Mouse (Mus musculus) heart, embryonic 13.5 days (tissue): ENCODE measurements around the gene Supt4a. TPM values are rescaled to one million over a fixed set of nuclear protein-coding genes. Genes with fewer than 3 reads are reported as not detected.

ENCODE experiments used
- ATAC-seq: fragments of 200-750 bp; cut with Nextera tagmentation; 2 replicates; pipeline ENCODE4 v1.8.0; 2017; ENCODE audit warnings: moderate TSS enrichment; ENCODE audit not compliant: insufficient number of reproducible peaks, low FRiP score, low TSS enrichment; ENCODE audit errors: extremely low read depth
- H3K27ac ChIP-seq: fragments of 300-500 bp; sonication (generic); replicated peaks from 2 replicates; pipeline ENCODE4 v1.5.1; 2015; ENCODE audit warnings: moderate library complexity, mild to moderate bottlenecking, inconsistent platforms
- H3K27me3 ChIP-seq: fragments of 300-500 bp; sonication (generic); replicated peaks from 2 replicates; pipeline ENCODE4 v1.6.1; 2015; ENCODE audit warnings: mild to moderate bottlenecking, inconsistent platforms
- H3K36me3 ChIP-seq: fragments of 300-500 bp; sonication (generic); 2 replicates; pipeline ENCODE4 v1.6.1; 2015; ENCODE audit warnings: mild to moderate bottlenecking, inconsistent platforms
- H3K4me1 ChIP-seq: fragments of 300-500 bp; sonication (generic); 2 replicates; pipeline ENCODE4 v1.6.1; 2015; ENCODE audit warnings: inconsistent platforms
- H3K4me2 ChIP-seq: fragments of 300-500 bp; sonication (generic); 2 replicates; pipeline ENCODE4 v1.6.1; 2015; ENCODE audit warnings: inconsistent platforms, mild to moderate bottlenecking, moderate library complexity
- H3K4me3 ChIP-seq: fragments of 300-500 bp; sonication (generic); 2 replicates; pipeline ENCODE4 v1.5.1; 2015; ENCODE audit warnings: moderate library complexity, mild to moderate bottlenecking, inconsistent platforms
- H3K9ac ChIP-seq: fragments of 300-500 bp; sonication (generic); 2 replicates; pipeline ENCODE4 v1.6.1; 2015; ENCODE audit warnings: inconsistent platforms, mild to moderate bottlenecking, moderate library complexity
- H3K9me3 ChIP-seq: fragments of 300-500 bp; sonication (generic); 2 replicates; pipeline ENCODE4 v1.6.1; 2016; ENCODE audit warnings: inconsistent platforms
- WGBS: fragments of 180-500 bp; shearing (Covaris S2); methylation state at CpG from one replicate; pipeline ENCODE4 v1.1.7; 2015; ENCODE audit warnings: mixed read lengths; 5-methylcytosine and 5-hydroxymethylcytosine counted together
- polyA plus RNA-seq: library from polyadenylated mRNA; unstranded; fragments of >200 nt; fragmentation: Nextera tagmentation; extraction: Ambion mirVana; gene quantifications from 2 replicates; pipeline ENCODE4 v1.2.1, GENCODE M21; 2015

The Supt4a gene
- polyA plus RNA-seq, 1 experiment from 2014 or later: 104 TPM

DNA sequence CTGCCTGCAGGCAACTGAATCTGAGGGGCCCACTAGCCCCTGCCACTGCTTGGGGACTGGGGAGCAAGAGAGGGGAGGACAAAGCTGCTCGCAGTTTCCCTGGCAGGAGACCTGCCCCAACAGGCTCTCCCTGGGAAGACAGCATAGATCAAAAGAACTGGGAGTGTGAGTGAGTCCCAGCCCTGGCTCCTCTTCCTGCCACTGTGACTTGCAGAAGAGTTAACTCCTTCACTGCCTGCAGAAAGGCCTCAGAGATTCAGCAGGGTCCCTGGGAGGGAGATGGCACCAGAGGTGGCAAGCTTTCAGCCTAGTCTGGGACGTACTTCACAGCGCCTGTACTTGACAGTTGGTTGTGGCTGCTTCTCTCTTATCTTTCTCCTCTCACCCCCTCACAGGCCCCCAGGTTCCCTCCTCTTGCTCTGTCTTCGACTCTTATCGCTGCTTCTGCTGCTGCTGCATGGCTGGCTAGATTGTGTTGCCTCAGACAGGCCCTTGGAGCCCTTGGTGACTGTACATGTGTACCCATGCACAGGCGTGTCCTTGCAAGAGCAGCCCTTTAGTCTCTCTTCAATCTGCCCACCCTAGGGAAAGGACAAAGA, 11.3 kb upstream of the Supt4a start:
- ATAC-seq: peak; percentile 58
- Histone ChIP-seq H3K4me2 (peak overlapping the region; percentile 47), H3K4me3 (no peak overlapping the region), H3K27ac (peak overlapping the region; percentile 80), H3K9ac (peak overlapping the region; percentile 61), H3K27me3 (peaks cover 8% of the 10 kb centered on the region; the same call in 1 of the 2 replicates), H3K36me3 (no peaks in the 10 kb centered on the region), H3K4me1 (peaks cover 47% of the 10 kb centered on the region), H3K9me3 (no peaks in the 10 kb centered on the region)
- WGBS: 4% methylated on average over 6 of the region's 6 CpGs

DNA sequence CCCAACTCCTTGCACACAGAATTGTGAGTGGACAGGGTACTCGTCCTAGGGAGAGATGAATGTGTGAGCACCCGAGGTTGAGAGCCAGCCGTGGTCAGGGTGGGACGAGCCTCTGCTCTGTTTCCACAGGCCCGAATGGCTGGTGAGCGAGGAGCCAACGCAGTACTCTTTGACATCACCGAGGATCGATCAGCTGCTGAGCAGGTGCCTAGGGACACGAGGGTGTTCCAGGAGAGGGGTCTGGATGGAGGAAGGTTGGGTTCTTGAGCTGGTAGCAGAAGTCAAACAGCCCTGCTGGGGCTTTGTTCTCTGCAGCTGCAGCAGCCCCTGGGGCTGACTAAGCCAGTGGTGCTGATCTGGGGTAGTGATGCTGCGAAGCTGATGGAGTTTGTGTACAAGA, 10.3 kb upstream of the Supt4a start:
- no peaks in the 10 kb centered on the region for H3K9me3 ChIP-seq
- H3K9ac ChIP-seq: peak overlapping the region; percentile 61
- WGBS: 65% methylated on average over 11 of the region's 11 CpGs
- peak overlapping the region; percentile 80 for H3K27ac ChIP-seq
- H3K4me1 ChIP-seq: peaks cover 47% of the 10 kb centered on the region
- H3K4me3 ChIP-seq: no peak overlapping the region
- peaks cover 4% of the 10 kb centered on the region; the same call in 1 of the 2 replicates for H3K27me3 ChIP-seq
- H3K36me3 ChIP-seq: no peaks in the 10 kb centered on the region
- peak overlapping the region; percentile 47; the same call in 1 of the 2 replicates for H3K4me2 ChIP-seq
- no peak for ATAC-seq

DNA sequence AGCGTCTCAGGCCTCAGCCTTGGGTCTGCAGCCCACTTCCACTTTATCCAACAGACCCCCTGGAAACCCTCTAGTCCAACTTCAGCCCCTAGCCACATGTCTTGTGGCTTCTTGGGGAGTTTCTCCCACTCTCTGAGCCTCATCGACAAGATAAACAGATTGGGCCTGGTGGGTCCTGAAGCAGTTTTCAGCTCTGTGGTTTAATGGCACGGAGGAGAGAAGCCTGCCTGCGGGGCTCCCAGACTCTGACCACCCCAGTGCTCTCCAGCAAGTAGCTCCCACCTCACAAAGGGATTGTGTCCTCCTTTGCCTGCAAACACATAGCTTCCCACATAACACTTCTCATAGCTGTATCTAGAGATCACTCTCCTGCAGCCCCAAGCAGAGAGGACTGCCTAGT, 9.9 kb upstream of the Supt4a start:
- 61% methylated on average over 4 of the region's 4 CpGs for WGBS
- H3K27ac ChIP-seq: no peak overlapping the region
- peaks cover 47% of the 10 kb centered on the region for H3K4me1 ChIP-seq

DNA sequence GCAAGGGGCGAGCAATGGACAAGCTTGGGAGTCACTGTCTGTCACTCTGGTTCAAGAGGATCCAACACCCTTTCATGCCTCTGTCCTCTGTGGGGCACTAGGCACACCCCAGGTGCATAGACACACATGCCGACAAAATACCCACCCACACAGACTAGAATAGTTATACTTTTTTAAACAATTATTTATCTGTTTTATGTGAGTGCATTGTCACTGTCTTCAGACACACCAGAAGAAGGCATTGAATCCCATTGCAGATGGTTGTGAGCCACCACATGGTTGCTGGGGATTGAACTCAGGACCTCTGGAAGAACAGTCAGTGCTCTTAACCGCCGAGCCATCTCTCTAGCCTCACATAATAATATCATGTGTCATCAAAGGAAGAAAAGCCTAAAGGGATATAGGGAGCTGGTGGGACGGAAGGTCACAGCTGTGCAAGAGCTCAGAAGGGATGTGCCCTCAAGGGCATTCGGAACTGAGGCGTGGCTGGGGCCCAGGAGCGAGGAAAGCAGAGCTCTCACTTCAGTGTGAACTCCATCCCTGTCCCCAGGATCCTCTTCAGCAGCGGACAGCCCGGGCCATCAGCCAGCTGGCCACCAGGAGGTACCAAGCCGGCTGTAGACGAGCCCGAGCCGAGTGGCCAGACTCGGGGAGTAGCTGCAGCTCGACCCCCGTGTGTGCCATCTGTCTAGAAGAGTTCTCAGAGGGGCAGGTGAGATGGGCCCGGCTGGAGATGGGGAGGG, 8.3 kb upstream of the Supt4a start:
- H3K4me2 ChIP-seq: peak overlapping the region; percentile 20
- no peak overlapping the region for H3K4me3 ChIP-seq
- H3K27me3 ChIP-seq: peaks cover 4% of the 10 kb centered on the region; the same call in 1 of the 2 replicates
- H3K27ac ChIP-seq: no peak overlapping the region
- H3K36me3 ChIP-seq: no peaks in the 10 kb centered on the region
- no peak overlapping the region for H3K9ac ChIP-seq
- no peak for ATAC-seq
- WGBS: 58% methylated on average over 18 of the region's 18 CpGs
- no peaks in the 10 kb centered on the region for H3K9me3 ChIP-seq
- H3K4me1 ChIP-seq: peaks cover 49% of the 10 kb centered on the region

More for the DNA sequence above, 9.9 kb upstream of the Supt4a start:
- H3K4me2 ChIP-seq: no peak overlapping the region
- no peak overlapping the region for H3K4me3 ChIP-seq
- no peaks in the 10 kb centered on the region for H3K36me3 ChIP-seq
- no peak overlapping the region for H3K9ac ChIP-seq
- no peaks in the 10 kb centered on the region for H3K9me3 ChIP-seq
- ATAC-seq: no peak
- peaks cover 4% of the 10 kb centered on the region; the same call in 1 of the 2 replicates for H3K27me3 ChIP-seq

DNA sequence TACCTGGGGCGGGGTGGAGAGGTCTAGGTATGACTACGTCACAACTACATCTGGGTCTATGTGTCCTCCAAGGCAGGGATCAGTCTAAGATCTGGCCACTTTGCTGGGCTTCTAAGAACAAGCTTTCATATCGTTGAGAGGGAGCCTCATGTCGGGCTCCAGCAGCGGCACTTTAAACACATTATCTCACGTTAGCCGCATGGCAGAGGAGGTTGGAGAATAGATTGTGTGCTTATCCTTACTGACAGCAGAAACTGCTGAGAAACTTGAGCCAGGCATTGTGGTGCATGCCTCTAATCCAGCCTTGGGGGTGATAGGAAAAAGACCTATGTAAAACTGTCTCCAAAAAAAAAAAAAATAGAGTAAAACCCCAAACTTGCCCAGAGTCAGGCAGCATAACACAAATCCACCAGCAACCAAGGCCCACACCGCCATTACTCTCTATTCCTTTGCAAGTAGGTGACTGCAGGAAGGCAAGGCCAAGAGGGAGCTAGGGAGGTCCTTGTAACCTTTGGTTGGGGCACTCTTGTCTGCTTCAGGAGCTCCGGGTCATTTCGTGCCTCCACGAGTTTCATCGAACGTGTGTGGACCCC, 7.7 kb upstream of the Supt4a start:
- no peak overlapping the region for H3K4me3 ChIP-seq
- peaks cover 53% of the 10 kb centered on the region for H3K4me1 ChIP-seq
- H3K9ac ChIP-seq: no peak overlapping the region
- no peak for ATAC-seq
- H3K36me3 ChIP-seq: no peaks in the 10 kb centered on the region
- WGBS: 54% methylated on average over 13 of the region's 13 CpGs
- H3K4me2 ChIP-seq: peak overlapping the region; percentile 20
- peaks cover 4% of the 10 kb centered on the region; the same call in 1 of the 2 replicates for H3K27me3 ChIP-seq
- H3K9me3 ChIP-seq: no peaks in the 10 kb centered on the region
- H3K27ac ChIP-seq: 0 out of 2 replicates have a peak overlapping the region, but pooled peaks have one; percentile 9

DNA sequence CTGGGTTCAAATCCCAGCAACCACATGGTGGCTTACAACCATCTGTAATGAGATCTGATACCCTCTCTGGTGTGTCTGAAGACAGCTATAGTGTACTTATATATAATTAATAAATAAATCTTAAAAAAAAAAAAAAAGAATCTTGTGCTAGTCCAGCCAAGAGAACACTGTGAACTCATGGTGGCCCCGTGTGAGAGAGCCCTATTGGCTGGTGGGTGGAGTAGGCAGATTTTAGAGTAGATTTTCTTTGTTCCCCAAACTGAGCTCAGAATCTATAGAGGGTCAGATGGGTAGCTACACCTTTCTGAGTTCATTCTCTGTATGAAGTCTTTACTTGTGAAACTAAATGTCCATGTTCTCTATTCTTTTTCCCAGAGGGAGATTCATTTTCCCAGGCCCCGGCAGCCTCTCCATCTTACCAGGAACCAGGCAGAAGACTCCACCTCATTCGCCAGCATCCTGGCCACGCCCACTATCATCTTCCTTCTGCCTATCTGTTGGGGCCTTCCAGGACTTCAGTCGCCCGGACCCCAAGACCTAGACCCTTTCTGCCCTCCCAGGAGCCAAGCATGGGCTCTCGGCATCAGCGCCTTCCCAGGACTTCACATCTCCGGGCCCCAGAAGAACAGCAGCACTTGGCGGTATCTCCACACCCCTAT, 6.6 kb upstream of the Supt4a start:
- no peak overlapping the region for H3K27ac ChIP-seq

DNA sequence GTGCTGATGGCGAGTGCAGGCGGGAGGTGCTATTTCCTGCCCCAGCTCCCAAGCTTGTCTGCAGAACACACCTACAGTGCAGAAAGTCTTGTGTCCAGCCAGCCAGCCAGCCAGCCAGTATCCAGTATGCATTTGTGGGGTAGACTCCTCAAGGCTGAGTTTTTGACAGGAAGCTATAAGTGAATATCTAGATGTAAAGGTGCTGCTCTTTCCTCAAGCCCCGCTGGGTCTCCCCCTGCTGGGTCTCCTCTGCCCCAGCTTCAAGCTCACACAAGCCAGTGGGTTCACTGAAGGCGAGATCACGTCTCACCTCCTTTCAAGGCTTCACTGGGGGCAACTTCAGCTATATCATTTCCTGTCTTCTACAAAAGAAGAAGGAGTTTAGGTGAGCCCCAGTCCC, 3.0 kb upstream of the Supt4a start:
- Histone ChIP-seq H3K4me3 (peak overlapping the region; percentile 20), H3K4me2 (peak overlapping the region; percentile 58), H3K36me3 (peaks cover 5% of the 10 kb centered on the region; the same call in 1 of the 2 replicates), H3K4me1 (peaks cover 42% of the 10 kb centered on the region), H3K27ac (no peak overlapping the region), H3K27me3 (no peaks in the 10 kb centered on the region; the same call in 1 of the 2 replicates), H3K9me3 (no peaks in the 10 kb centered on the region), H3K9ac (peak overlapping the region; percentile 71)
- no peak for ATAC-seq
- 40% methylated on average over 5 of the region's 5 CpGs for WGBS

More for the DNA sequence above, 6.6 kb upstream of the Supt4a start:
- Histone ChIP-seq H3K4me3 (no peak overlapping the region), H3K9me3 (no peaks in the 10 kb centered on the region), H3K4me1 (peaks cover 50% of the 10 kb centered on the region), H3K4me2 (no peak overlapping the region), H3K9ac (no peak overlapping the region), H3K36me3 (no peaks in the 10 kb centered on the region), H3K27me3 (peaks cover 4% of the 10 kb centered on the region; the same call in 1 of the 2 replicates)
- no peak for ATAC-seq
- 68% methylated on average over 10 of the region's 10 CpGs for WGBS

DNA sequence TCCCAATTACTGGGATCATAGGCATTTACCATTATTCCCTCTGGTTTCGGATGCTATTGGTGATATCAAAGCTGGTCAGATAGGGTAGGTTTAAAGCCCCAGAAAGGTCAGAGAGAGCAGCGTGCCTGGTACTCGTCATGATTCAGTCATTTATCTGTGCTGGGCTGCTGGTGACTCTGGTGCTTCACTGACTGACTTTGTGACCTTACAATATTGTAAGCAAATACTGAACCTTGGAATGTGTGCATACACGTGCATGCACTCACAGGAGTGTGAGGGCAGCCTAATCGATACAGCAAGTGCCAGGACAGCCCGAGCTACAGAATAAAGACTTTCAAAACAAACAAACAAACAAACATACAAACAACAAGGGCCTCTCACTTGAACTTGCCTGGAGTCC, 1.7 kb upstream of the Supt4a start:
- Histone ChIP-seq H3K27me3 (no peaks in the 10 kb centered on the region; the same call in 1 of the 2 replicates), H3K9me3 (no peaks in the 10 kb centered on the region), H3K9ac (peak overlapping the region; percentile 94; the same call in 1 of the 2 replicates), H3K4me2 (peak overlapping the region; percentile 98), H3K36me3 (peaks cover 19% of the 10 kb centered on the region), H3K27ac (peak overlapping the region; percentile 90), H3K4me3 (0 out of 2 replicates have a peak overlapping the region, but pooled peaks have one; percentile 97), H3K4me1 (peaks cover 34% of the 10 kb centered on the region)
- 51% methylated on average over 6 of the region's 6 CpGs for WGBS
- ATAC-seq: no peak

DNA sequence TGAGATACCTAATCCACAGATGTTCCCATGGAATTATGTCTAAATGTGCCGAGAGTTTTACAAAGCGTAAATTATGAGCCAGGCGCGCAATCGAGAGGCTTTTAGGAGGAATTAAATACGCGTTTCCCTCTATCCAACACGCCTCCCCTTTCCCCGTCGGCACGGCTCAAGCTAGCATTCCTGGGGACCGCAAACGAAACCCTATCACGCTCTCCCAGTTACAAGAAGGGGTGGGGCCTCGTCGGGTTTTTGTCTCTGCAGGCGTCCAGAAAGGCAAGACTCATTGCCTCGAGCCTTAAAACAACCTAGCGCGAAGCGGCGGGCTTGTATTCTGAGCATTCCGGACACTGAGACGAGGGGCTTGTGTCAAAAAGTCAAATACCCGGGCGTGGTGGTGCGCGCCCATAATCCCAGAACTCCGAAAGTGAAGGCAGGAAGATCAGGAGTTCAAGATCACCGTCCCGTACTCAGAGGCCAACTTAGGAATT, 661 bp upstream of the Supt4a start:
- Histone ChIP-seq H3K4me2 (peak overlapping the region; percentile 98), H3K9ac (peak overlapping the region; percentile 94), H3K27me3 (no peaks in the 10 kb centered on the region; the same call in 1 of the 2 replicates), H3K27ac (peak overlapping the region; percentile 90), H3K4me1 (peaks cover 34% of the 10 kb centered on the region), H3K4me3 (peak overlapping the region; percentile 97), H3K9me3 (no peaks in the 10 kb centered on the region), H3K36me3 (peaks cover 29% of the 10 kb centered on the region)
- WGBS: 2% methylated on average over 31 of the region's 31 CpGs
- ATAC-seq: peak; percentile 41; the same call in 1 of the 2 replicates

DNA sequence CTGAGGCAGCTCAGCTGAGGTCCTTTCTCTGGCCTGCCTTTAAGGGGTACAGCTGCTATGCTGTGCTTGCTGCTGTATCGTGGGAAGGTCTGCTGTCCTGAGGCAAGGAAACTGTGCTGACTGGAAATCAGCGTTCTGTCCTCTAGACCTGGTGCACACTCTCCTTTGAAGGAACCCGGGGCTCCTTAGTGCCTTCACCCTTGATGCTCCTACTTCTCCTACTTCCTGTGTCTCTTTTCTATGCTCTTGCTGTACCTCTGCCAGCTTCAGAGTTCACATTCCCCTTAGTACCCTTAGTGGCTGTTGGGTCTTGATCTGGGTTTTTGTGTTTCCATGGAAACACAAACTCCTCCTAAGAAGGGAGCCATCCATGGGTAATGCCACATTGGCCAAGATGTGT, 6.3 kb downstream of the Supt4a start:
- Histone ChIP-seq H3K4me2 (no peak overlapping the region), H3K4me1 (0 out of 2 replicates have a peak, but pooled peaks cover 4% of the 10 kb centered on the region), H3K27me3 (peaks cover 11% of the 10 kb centered on the region; the same call in 1 of the 2 replicates), H3K9me3 (no peaks in the 10 kb centered on the region), H3K36me3 (peaks cover 67% of the 10 kb centered on the region), H3K27ac (no peak overlapping the region), H3K9ac (no peak overlapping the region), H3K4me3 (no peak overlapping the region)
- WGBS: 86% methylated on average over 3 of the region's 3 CpGs
- ATAC-seq: no peak
